Mouse (Mus musculus) myocyte (in vitro differentiated cells): ENCODE measurements at regions not wholly inside any gene's neighbourhood (a gene's known extent, or its start where the extent isn't known, plus 50 kb on each side); places are given as distances from the start of the nearest gene placed in this dataset.

Experiments used
- H3K27me3 ChIP-seq: one replicate; pipeline ENCODE4 v1.6.1; 2011; ENCODE audit not compliant: control insufficient read depth, insufficient read depth, insufficient read length
- H3K36me3 ChIP-seq: one replicate; pipeline ENCODE4 v1.6.1; 2011; ENCODE audit not compliant: control insufficient read depth, insufficient read depth
- H3K4me2 ChIP-seq: one replicate; pipeline ENCODE4 v1.6.1; 2011; ENCODE audit warnings: low read depth, control low read depth
- H3K4me3 ChIP-seq: one replicate; pipeline ENCODE4 v1.5.1; 2011; ENCODE audit warnings: mild to moderate bottlenecking, control low read depth, moderate library complexity
- H3K79me2 ChIP-seq: one replicate; pipeline ENCODE4 v1.6.1; 2011; ENCODE audit not compliant: control insufficient read depth, insufficient read depth
- H3ac ChIP-seq: one replicate; pipeline ENCODE4 v1.6.1; 2011; ENCODE audit not compliant: control insufficient read depth, insufficient read length
- CEBPB ChIP-seq: IDR thresholded peaks from 2 replicates; pipeline ENCODE4 v1.6.1; 2011; ENCODE audit warnings: mild to moderate bottlenecking, moderate library complexity; ENCODE audit not compliant: poor library complexity, insufficient read depth, severe bottlenecking
- E2F4 ChIP-seq: IDR thresholded peaks from one replicate; pipeline ENCODE4 v1.6.1; 2011; ENCODE audit warnings: mild to moderate bottlenecking, control low read depth, moderate library complexity; ENCODE audit not compliant: insufficient read depth
- MAX ChIP-seq: IDR thresholded peaks from one replicate; pipeline ENCODE4 v1.6.1; 2011; ENCODE audit warnings: low read depth, mild to moderate bottlenecking, control low read depth
- MYOD1 ChIP-seq, 3 experiments: IDR thresholded peaks; one replicate each; pipeline ENCODE4 v1.6.1; 2011; ENCODE audit warnings: control low read depth in 2 of 3, low read depth in 2 of 3, mild to moderate bottlenecking in 2 of 3, moderate library complexity in 1 of 3; ENCODE audit not compliant: insufficient read length in 2 of 3, control insufficient read depth in 1 of 3
- MYOG ChIP-seq, 3 experiments: IDR thresholded peaks; one replicate each; pipeline ENCODE4 v1.6.1; 2011; ENCODE audit warnings: control low read depth in 2 of 3, low read depth in 2 of 3, mild to moderate bottlenecking in 2 of 3; ENCODE audit not compliant: insufficient read length in 2 of 3, control insufficient read depth in 1 of 3, insufficient read depth in 1 of 3
- POLR2A ChIP-seq: IDR thresholded peaks from one replicate; pipeline ENCODE4 v1.6.1; 2011; ENCODE audit warnings: low read depth, mild to moderate bottlenecking, control low read depth, moderate library complexity; ENCODE audit not compliant: insufficient read length
- POLR2AphosphoS2 ChIP-seq: IDR thresholded peaks from one replicate; pipeline ENCODE4 v1.6.1; 2011; ENCODE audit warnings: low read depth, control low read depth; ENCODE audit not compliant: insufficient read length
- REST ChIP-seq: IDR thresholded peaks from one replicate; pipeline ENCODE4 v1.6.1; 2011; ENCODE audit warnings: mild to moderate bottlenecking, control low read depth, moderate library complexity; ENCODE audit not compliant: insufficient read depth, insufficient read length
- SRF ChIP-seq: IDR thresholded peaks from one replicate; pipeline ENCODE4 v1.6.1; 2011; ENCODE audit warnings: low read depth; ENCODE audit not compliant: control insufficient read depth, insufficient read length
- TCF12 ChIP-seq: IDR thresholded peaks from one replicate; pipeline ENCODE4 v1.6.1; 2011; ENCODE audit warnings: mild to moderate bottlenecking, control low read depth; ENCODE audit not compliant: poor library complexity, insufficient read depth, severe bottlenecking
- TCF3 ChIP-seq: IDR thresholded peaks from one replicate; pipeline ENCODE4 v1.6.1; 2011; ENCODE audit warnings: low read depth, control low read depth; ENCODE audit not compliant: insufficient read length
- USF1 ChIP-seq: IDR thresholded peaks from one replicate; pipeline ENCODE4 v1.6.1; 2011; ENCODE audit warnings: low read depth, mild to moderate bottlenecking, control low read depth, moderate library complexity

- H3K36me3 ChIP-seq = no peaks in the 10 kb centered on the region
Observed at GRCm38 (mm10) chr7:68983937-68984336, 234.9 kb upstream of the Arrdc4 start.

GRCm38 (mm10) chr7:68982914-68983502, 234.0 kb upstream of the Arrdc4 start:
- H3K4me2 ChIP-seq = no peak overlapping the region
- no peaks in the 10 kb centered on the region for H3K36me3 ChIP-seq
- H3K27me3 ChIP-seq = no peaks in the 10 kb centered on the region
- no peaks in the 10 kb centered on the region for H3K79me2 ChIP-seq
- H3K4me3 ChIP-seq = no peak overlapping the region
- no peak overlapping the region for H3ac ChIP-seq
- TF ChIP-seq MYOG (IDR thresholded peaks at IDR 0.05; ENCODE audit: control insufficient read depth in 1 of 3, insufficient read depth in 1 of 3, insufficient read length in 2 of 3, low read depth in 2 of 3) (no peak), POLR2AphosphoS2 (no peak), TCF3 (no peak), CEBPB (no peak), MYOD1 (IDR thresholded peaks at IDR 0.05; ENCODE audit: control insufficient read depth in 1 of 3, insufficient read length in 2 of 3, low read depth in 2 of 3) (no peak), POLR2A (no peak), SRF (no peak), TCF12 (no peak), REST (no peak)

More at GRCm38 (mm10) chr7:68983937-68984336, 234.9 kb upstream of the Arrdc4 start:
- no peak overlapping the region for H3ac ChIP-seq
- H3K79me2 ChIP-seq = no peaks in the 10 kb centered on the region
- no peak overlapping the region for H3K4me2 ChIP-seq
- TF ChIP-seq REST (no peak), E2F4 (no peak), TCF3 (no peak), MAX (no peak), MYOD1 (IDR thresholded peaks at IDR 0.05; ENCODE audit: control insufficient read depth in 1 of 3, insufficient read length in 2 of 3, low read depth in 2 of 3) (no peak), TCF12 (no peak), POLR2AphosphoS2 (no peak), MYOG (IDR thresholded peaks at IDR 0.05; ENCODE audit: control insufficient read depth in 1 of 3, insufficient read depth in 1 of 3, insufficient read length in 2 of 3, low read depth in 2 of 3) (no peak), POLR2A (no peak), USF1 (no peak), SRF (no peak), CEBPB (no peak)
- H3K27me3 ChIP-seq = no peaks in the 10 kb centered on the region
- H3K4me3 ChIP-seq = no peak overlapping the region

- no peaks in the 10 kb centered on the region for H3K27me3 ChIP-seq
- H3K36me3 ChIP-seq = no peaks in the 10 kb centered on the region
- no peaks in the 10 kb centered on the region for H3K79me2 ChIP-seq
- no peak overlapping the region for H3K4me3 ChIP-seq
- H3ac ChIP-seq = no peak overlapping the region
- TF ChIP-seq TCF3 (no peak), CEBPB (no peak), POLR2A (no peak), E2F4 (no peak), MYOD1 (IDR thresholded peaks at IDR 0.05; ENCODE audit: control insufficient read depth in 1 of 3, insufficient read length in 2 of 3, low read depth in 2 of 3) (no peak), TCF12 (no peak), USF1 (no peak), POLR2AphosphoS2 (no peak), MYOG (IDR thresholded peaks at IDR 0.05; ENCODE audit: control insufficient read depth in 1 of 3, insufficient read depth in 1 of 3, insufficient read length in 2 of 3, low read depth in 2 of 3) (no peak), REST (no peak), MAX (no peak)
- H3K4me2 ChIP-seq = peak overlapping the region; percentile 80
Observed at GRCm38 (mm10) chr7:68978576-68978975, 229.5 kb upstream of the Arrdc4 start.

- Histone ChIP-seq H3K79me2 (no peaks in the 10 kb centered on the region), H3ac (no peak overlapping the region), H3K4me2 (no peak overlapping the region), H3K27me3 (no peaks in the 10 kb centered on the region), H3K4me3 (no peak overlapping the region), H3K36me3 (no peaks in the 10 kb centered on the region)
- TF ChIP-seq E2F4 (no peak), POLR2AphosphoS2 (no peak), TCF3 (no peak), MYOG (IDR thresholded peaks at IDR 0.05; ENCODE audit: control insufficient read depth in 1 of 3, insufficient read depth in 1 of 3, insufficient read length in 2 of 3, low read depth in 2 of 3) (no peak), REST (no peak), MAX (no peak), USF1 (no peak), POLR2A (no peak), MYOD1 (IDR thresholded peaks at IDR 0.05; ENCODE audit: control insufficient read depth in 1 of 3, insufficient read length in 2 of 3, low read depth in 2 of 3) (no peak), TCF12 (no peak), SRF (no peak), CEBPB (no peak)
Observed at GRCm38 (mm10) chr7:68976813-68977752, 228.0 kb upstream of the Arrdc4 start.
